Mouse (Mus musculus): Measurements from ENCODE around the gene Gabarapl2. TPM values are rescaled to one million over a fixed set of nuclear protein-coding genes. Genes with fewer than 3 reads are reported as not detected.

Gene Gabarapl2
- total RNA-seq (2022): 100 to 1,000 TPM; 112 to 138 (median 117) TPM

- DNase-seq (ENCODE audit: low spot score in 2 of 2): peak; percentile 94 to 97
These were observed at the start of gene Gabarapl2 for GRCm38 (mm10) chr8:111940171-111941100. TSS of gene Gabarapl2 (plus strand) at chr8:111940703.

- no peak for DNase-seq (ENCODE audit: low spot score in 2 of 2)
These were observed 49.6 kb upstream of the Gabarapl2 start for GRCm38 (mm10) chr8:111890911-111891303.

- no peak for DNase-seq (ENCODE audit: low spot score in 2 of 2)
These were observed 48.5 kb upstream of the Gabarapl2 start for GRCm38 (mm10) chr8:111891983-111892382.

GRCm38 (mm10) chr8:111892615-111893014 is 47.9 kb upstream of the Gabarapl2 start:
- DNase-seq (ENCODE audit: low spot score in 2 of 2): no peak

GRCm38 (mm10) chr8:111894955-111895354 is 45.5 kb upstream of the Gabarapl2 start:
- DNase-seq (ENCODE audit: low spot score in 2 of 2): no peak

GRCm38 (mm10) chr8:111898586-111898985 is 41.9 kb upstream of the Gabarapl2 start:
- no peak for DNase-seq (ENCODE audit: low spot score in 2 of 2)

- peak; percentile 71 to 82 for DNase-seq (ENCODE audit: low spot score in 2 of 2)
These were observed 38.4 kb upstream of the Gabarapl2 start for GRCm38 (mm10) chr8:111902080-111902479.

- no peak for DNase-seq (ENCODE audit: low spot score in 2 of 2)
These were observed 34.9 kb upstream of the Gabarapl2 start for GRCm38 (mm10) chr8:111905500-111906121.

GRCm38 (mm10) chr8:111909621-111910450 is 30.7 kb upstream of the Gabarapl2 start, which contains the start of gene Chst5:
TSS of gene Chst5 (minus strand) at chr8:111910447.
- no peak for DNase-seq (ENCODE audit: low spot score in 2 of 2)

- no peak for DNase-seq (ENCODE audit: low spot score in 2 of 2)
These were observed 28.9 kb upstream of the Gabarapl2 start for GRCm38 (mm10) chr8:111911572-111911971.

- DNase-seq (ENCODE audit: low spot score in 2 of 2): no peak
These were observed 27.6 kb upstream of the Gabarapl2 start for GRCm38 (mm10) chr8:111912860-111913432.

GRCm38 (mm10) chr8:111919663-111920062 is 20.8 kb upstream of the Gabarapl2 start:
- DNase-seq (ENCODE audit: low spot score in 2 of 2): no peak

GRCm38 (mm10) chr8:111920971-111921370 is 19.5 kb upstream of the Gabarapl2 start:
- DNase-seq (ENCODE audit: low spot score in 2 of 2): no peak

- peak in 1 of 2 experiments; percentile 25 for DNase-seq (ENCODE audit: low spot score in 2 of 2)
These were observed 17.1 kb upstream of the Gabarapl2 start for GRCm38 (mm10) chr8:111923383-111923804.

GRCm38 (mm10) chr8:111924976-111925375 is 15.5 kb upstream of the Gabarapl2 start:
- DNase-seq (ENCODE audit: low spot score in 2 of 2): no peak

- DNase-seq (ENCODE audit: low spot score in 2 of 2): no peak
These were observed 10.7 kb upstream of the Gabarapl2 start for GRCm38 (mm10) chr8:111929648-111930344.

- DNase-seq (ENCODE audit: low spot score in 2 of 2): no peak
These were observed 8.8 kb upstream of the Gabarapl2 start for GRCm38 (mm10) chr8:111931721-111932120.

GRCm38 (mm10) chr8:111932580-111933336 is 7.7 kb upstream of the Gabarapl2 start:
- peak; percentile 58 to 66 for DNase-seq (ENCODE audit: low spot score in 2 of 2)

GRCm38 (mm10) chr8:111933348-111934076 is 7.0 kb upstream of the Gabarapl2 start, which contains the start of gene Tmem231:
TSS of gene Tmem231 (minus strand) at chr8:111933881.
- DNase-seq (ENCODE audit: low spot score in 2 of 2): peak; percentile 70 to 82

Data from gastrocnemius, adult 8-10 months (tissue).